Mouse (Mus musculus) lung, adult 2 months (tissue): ENCODE measurements at regions not wholly inside any gene's neighbourhood (a gene's known extent, or its start where the extent isn't known, plus 50 kb on each side); places are given as distances from the start of the nearest gene placed in this dataset.

Experiments
- CTCF ChIP-seq: fragments of 200-500 bp; IDR thresholded peaks from 2 replicates; pipeline ENCODE4 v1.5.1; 2011; ENCODE audit warnings: mild to moderate bottlenecking, low read length, control low read depth; ENCODE audit not compliant: insufficient read depth
- POLR2A ChIP-seq: fragments of 200-500 bp; IDR thresholded peaks from 2 replicates; pipeline ENCODE4 v1.6.1; 2011; ENCODE audit warnings: low read depth, mild to moderate bottlenecking, control low read depth, low read length, borderline replicate concordance; ENCODE audit errors: extremely low read depth

GRCm38 (mm10) chr13:112220184-112220583 lies 68.1 kb upstream of the Ankrd55 start:
- TF ChIP-seq POLR2A (no peak), CTCF (no peak)
